Mouse (Mus musculus): ENCODE measurements around the gene Fam160a1. TPM values are rescaled to one million over a fixed set of nuclear protein-coding genes. Genes with fewer than 3 reads are reported as not detected.

Fam160a1 gene
- 4.5 and 9.8 TPM in 2 replicates for polyA plus RNA-seq (2012; rRNA removed)

- no peak for DNase-seq (ENCODE audit: low read depth, low spot score)
- 91% methylated on average over 2 of the region's 2 CpGs for WGBS
Measured at GRCm38 (mm10) chr3:85817191-85817590, at the start of gene Fam160a1. Fam160a1 (minus strand) TSS chr3:85817291.

- DNase-seq (ENCODE audit: low read depth, low spot score) = no peak
- 47% methylated on average over 3 of the region's 3 CpGs for WGBS
Measured at GRCm38 (mm10) chr3:85863996-85864395, 46.9 kb upstream of the Fam160a1 start.

DNA sequence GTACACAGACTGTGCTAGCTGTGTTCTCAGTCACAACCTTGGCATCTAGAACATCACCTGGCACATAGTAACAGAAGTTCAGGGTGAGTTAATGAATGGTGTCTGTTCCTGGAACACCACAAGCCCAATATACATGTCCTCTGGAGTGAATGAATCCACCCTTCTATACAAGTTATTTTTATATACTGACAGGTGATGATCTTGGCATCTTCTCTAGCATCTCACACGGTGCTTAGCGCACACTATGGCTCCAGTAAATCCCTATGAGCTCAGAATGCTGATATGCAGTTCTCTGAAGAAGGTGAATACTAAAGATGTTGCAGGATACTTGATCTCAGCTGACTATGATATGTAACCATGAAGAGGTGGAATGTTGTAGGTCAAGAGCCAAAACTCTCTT lies 45.8 kb upstream of the Fam160a1 start:
- 78% methylated on average over 2 of the region's 2 CpGs for WGBS
- no peak for DNase-seq (ENCODE audit: low read depth, low spot score)

DNA sequence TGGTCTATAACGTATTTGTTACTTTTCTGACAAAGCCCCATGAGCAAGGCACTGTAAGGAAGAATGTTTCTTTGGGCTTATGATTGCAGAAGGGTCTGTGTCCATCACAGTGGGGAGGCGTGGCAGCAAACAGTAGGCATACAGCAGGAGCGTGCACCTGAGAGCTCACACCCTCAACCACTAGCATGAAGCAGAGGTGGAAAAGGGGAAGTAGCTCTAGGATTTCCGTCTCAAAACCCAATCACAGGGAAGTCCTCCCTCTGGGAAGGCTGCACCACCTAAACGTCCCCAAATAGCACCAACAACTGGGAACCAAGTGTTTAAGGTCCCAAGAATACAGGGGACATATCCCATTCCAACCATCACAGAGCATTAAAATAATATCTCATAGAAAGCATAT lies 43.9 kb upstream of the Fam160a1 start:
- WGBS = 72% methylated on average over 5 of the region's 5 CpGs
- DNase-seq (ENCODE audit: low read depth, low spot score) = no peak

GRCm38 (mm10) chr3:85859311-85859710 lies 42.2 kb upstream of the Fam160a1 start:
- 81% methylated on average over 6 of the region's 6 CpGs for WGBS
- DNase-seq (ENCODE audit: low read depth, low spot score) = no peak

- no peak for DNase-seq (ENCODE audit: low read depth, low spot score)
Measured at GRCm38 (mm10) chr3:85858140-85859135, 41.3 kb upstream of the Fam160a1 start.

GRCm38 (mm10) chr3:85857083-85857482 lies 40.0 kb upstream of the Fam160a1 start:
- 70% methylated on average over 4 of the region's 4 CpGs for WGBS
- no peak for DNase-seq (ENCODE audit: low read depth, low spot score)

More at GRCm38 (mm10) chr3:85858140-85859135, 41.3 kb upstream of the Fam160a1 start:
- 64% methylated on average over 11 of the region's 11 CpGs for WGBS

DNA sequence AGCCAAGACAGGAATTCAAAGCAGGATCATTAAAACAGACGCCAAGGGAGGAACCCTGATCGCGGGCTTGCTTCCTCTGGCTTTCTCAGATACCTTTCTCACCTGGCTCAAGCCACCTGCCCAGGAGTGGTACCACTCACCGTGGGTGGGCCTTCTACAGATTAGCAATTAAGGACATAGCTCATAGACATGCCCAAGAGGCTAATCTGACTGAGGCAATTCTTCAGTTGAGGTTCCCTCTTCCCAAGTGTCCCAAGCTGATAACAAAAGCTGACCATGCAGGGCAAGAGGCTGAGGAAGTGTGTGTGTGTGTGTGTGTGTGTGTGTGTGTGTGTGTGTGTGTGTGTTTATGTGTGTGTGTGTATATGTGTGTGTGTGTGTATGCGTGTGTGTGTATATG lies 38.9 kb upstream of the Fam160a1 start:
- 49% methylated on average over 5 of the region's 5 CpGs for WGBS
- no peak for DNase-seq (ENCODE audit: low read depth, low spot score)

- DNase-seq (ENCODE audit: low read depth, low spot score) = no peak
Measured at GRCm38 (mm10) chr3:85855043-85855442, 38.0 kb upstream of the Fam160a1 start.

GRCm38 (mm10) chr3:85854143-85854542 lies 37.1 kb upstream of the Fam160a1 start:
- WGBS = 89% methylated on average over 6 of the region's 6 CpGs
- no peak for DNase-seq (ENCODE audit: low read depth, low spot score)

More at GRCm38 (mm10) chr3:85855043-85855442, 38.0 kb upstream of the Fam160a1 start:
- 97% methylated on average over 3 of the region's 3 CpGs for WGBS

DNA sequence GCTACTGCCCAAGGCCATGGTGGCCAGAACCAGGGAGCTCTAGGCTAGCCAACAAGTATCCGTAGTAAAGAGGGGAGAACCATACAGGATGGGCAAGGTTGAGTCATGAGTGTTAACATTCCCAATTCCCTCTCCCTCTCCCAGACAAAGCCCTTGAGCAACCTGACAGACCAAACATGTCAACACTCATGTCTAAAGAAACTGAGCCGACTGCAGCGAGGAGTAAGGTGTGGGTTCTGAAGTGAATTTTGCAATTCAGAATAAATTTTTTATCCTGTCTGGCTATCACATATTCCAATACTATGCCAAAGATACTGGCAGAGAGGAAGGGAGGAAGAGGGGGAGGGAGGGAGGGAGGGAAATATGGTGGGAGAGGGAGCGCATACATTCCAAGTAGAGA lies 36.6 kb upstream of the Fam160a1 start:
- 87% methylated on average over 4 of the region's 4 CpGs for WGBS
- DNase-seq (ENCODE audit: low read depth, low spot score) = no peak

GRCm38 (mm10) chr3:85850079-85850478 lies 33.0 kb upstream of the Fam160a1 start:
- 91% methylated on average over 1 of the region's 1 CpGs for WGBS

DNA sequence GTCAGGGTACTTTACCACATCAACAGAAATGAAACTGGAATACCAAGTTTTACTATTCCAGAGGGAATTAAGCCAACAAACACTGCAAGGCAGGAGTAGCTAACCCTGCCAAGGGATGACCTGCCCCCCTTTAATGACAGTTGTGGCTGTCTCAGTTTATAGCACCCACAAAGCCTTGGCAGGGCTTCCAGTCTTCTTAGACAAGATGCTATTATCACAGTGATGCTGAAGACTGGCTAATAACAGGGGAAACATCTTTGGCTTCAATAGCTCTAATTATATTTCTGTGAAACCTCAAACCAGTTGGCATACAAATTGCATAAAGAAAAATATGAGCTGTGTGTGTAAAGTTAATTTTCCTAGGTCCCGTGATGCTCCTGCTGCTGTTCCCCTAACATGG lies 29.2 kb upstream of the Fam160a1 start:
- DNase-seq (ENCODE audit: low read depth, low spot score) = no peak
- 86% methylated on average over 1 of the region's 1 CpGs for WGBS

More at GRCm38 (mm10) chr3:85850079-85850478, 33.0 kb upstream of the Fam160a1 start:
- DNase-seq (ENCODE audit: low read depth, low spot score) = no peak

- no peak for DNase-seq (ENCODE audit: low read depth, low spot score)
- WGBS = 77% methylated on average over 6 of the region's 6 CpGs
Measured at GRCm38 (mm10) chr3:85845341-85845740, 28.2 kb upstream of the Fam160a1 start.

DNA sequence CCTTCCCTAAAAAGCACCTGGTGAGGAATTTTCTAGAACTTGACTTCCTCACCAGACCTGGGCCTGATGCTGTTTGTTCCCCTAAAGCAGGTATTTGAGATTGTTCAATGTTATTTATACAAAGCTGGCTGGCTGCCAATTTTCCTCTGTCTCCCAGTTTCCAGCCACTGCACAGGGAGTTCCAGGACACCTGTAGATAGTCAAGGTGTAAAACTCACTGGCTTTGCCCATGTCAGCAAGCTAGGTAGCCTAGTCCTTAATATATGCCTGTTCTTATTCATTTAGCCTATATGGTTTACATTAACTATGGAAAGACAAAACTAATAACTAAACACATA lies 25.8 kb upstream of the Fam160a1 start:
- no peak for DNase-seq (ENCODE audit: low read depth, low spot score)

DNA sequence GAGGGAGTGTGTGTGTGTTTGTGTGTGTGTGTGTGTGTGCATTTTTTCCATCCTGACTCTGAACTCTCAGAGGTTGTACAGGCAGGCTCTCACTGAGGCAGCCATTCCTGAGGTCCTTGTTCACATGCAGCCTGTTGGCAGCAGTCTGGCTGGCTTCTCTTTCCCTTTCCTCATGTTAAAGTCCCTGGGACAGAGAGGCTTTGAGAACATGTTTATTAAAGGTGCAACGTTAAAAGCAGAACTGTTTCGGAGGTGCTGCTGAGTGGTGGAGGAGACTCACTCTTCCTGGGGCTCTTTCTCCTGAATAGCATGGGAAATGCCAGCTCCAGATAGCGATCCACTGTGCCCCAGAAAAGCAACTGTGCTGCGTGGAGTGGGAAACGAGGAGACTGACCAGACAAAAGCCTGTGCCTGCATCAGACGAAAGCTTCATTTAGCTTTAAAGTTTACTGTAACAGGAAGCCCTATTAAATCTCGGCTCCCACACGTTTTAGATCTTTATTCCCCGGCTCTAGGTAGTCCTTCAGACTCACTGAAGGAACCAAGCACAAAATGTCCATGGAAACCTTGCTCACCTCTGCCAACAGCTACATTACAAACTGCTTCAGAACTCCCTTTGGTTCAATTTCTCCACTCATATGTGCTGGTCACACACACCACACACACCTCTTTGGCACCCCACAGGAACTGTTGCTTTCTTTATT lies 25.2 kb upstream of the Fam160a1 start:
- no peak for DNase-seq (ENCODE audit: low read depth, low spot score)
- 27% methylated on average over 9 of the region's 9 CpGs for WGBS

- WGBS = 38% methylated on average over 2 of the region's 2 CpGs
- no peak for DNase-seq (ENCODE audit: low read depth, low spot score)
Measured at GRCm38 (mm10) chr3:85841454-85842176, 24.5 kb upstream of the Fam160a1 start.

GRCm38 (mm10) chr3:85833627-85834026 lies 16.5 kb upstream of the Fam160a1 start:
- no peak for DNase-seq (ENCODE audit: low read depth, low spot score)
- 91% methylated on average over 1 of the region's 1 CpGs for WGBS

DNA sequence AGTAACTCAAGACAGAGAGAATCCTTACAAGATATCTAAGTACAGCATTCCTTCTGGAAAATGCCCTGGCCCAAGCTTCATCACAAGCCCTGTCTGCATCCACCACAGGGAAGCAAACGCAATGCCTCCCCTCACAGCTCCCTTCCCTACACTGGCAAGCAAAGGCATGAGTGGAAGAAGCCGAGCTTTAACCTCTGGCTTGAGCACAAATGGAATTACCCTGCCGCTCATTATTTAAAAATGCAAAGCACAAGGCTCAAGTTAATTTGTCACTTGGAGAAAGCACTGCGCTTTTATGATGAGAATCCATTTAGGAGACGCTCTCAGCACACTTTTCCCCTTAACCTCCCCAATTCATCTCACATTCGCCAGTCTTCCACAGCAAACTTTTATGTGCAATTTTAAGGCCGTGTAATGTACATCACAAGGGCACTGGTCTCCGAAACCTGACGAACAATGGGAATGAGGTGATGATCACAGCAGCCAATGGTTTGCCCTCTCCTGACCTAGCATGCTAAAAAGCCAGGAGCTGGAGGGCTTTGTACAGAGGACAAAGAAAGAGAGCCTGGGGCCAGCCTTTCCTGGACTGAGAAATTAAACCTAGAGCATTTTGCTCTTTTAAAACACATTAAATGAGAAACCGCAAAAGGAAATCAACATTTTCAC lies 15.5 kb upstream of the Fam160a1 start:
- 72% methylated on average over 10 of the region's 10 CpGs for WGBS
- no peak for DNase-seq (ENCODE audit: low read depth, low spot score)

DNA sequence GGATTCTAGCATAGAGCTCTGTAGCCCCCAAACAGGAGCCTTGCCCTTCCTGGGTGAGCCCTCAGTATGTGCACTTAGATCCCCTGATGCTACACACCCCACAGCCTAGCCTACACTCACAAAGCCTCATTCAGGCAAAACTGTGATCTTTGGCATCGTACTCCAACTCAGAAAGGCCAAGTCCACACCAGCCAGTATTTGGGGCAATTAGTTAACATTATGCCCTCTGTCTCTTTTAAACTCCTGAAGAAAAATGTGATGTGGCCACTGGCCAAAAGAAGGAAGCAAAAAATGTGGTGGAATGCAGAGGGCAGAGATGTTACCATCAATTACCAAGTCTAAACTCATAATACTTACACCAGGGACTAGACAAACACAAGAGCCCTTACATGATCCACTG lies 14.7 kb upstream of the Fam160a1 start:
- DNase-seq (ENCODE audit: low read depth, low spot score) = no peak
- 82% methylated on average over 1 of the region's 1 CpGs for WGBS

Data from large intestine, adult 2 months (tissue).